ENCODE assay signal across 20 mouse cellular contexts in the genomic region with DNA sequence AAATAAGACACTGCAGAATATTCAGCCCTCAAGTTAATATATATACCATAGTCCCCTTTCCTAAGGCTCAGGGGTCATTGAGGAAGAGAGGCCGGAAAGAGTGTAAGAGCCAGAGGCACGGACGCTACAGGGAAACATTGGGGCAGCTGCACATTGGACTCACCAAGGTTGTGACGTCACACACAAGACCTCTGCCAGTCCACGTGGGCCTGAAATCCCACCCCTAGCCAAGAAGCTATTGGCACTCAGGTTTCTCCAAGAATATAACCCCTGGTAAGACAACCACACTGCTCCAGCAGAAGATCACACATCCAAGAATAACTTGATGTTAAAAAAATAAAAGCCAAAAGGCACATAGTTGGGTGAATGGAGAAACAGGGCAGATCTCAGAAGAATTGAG.
A peak's percentile ranks its signal among the peaks of the same experiment; 100 is the strongest.
DNase-seq lines count a peak whose midpoint lies in the region; ATAC-seq lines count a peak whose summit lies in the region.
"Had no signal": no experiment of that assay in that cellular context is flagged by ENCODE, and none has a peak within 500 bp of the region (broad histone marks: within the 10 kb centered on the region; RNA-seq: fewer than 3 reads in every experiment).

No protein-coding gene starts in this region.

- WGBS in midbrain, embryonic 11.5 days = 90% methylated on average over 5 of the region's 5 CpGs
- WGBS in midbrain, embryonic 10.5 days = 90% methylated on average over 5 of the region's 5 CpGs

- no peaks in the 10 kb centered on the region for H3K27me3 ChIP-seq in midbrain, embryonic 11.5 days (ENCODE audit: control insufficient read depth, insufficient read depth, low read length)
- H3K27me3 ChIP-seq in midbrain, embryonic 10.5 days (ENCODE audit: low read depth, poor library complexity, severe bottlenecking) = no peaks in the 10 kb centered on the region
- H3K27me3 ChIP-seq: embryonic facial prominence, embryonic 13.5 days; forebrain, embryonic 12.5 days had no signal

- DNase-seq in cerebellum, postnatal 14 days = peak; percentile 57 to 72
- DNase-seq in cerebellum, adult 9-11 months = no peak
- peak; percentile 54 for DNase-seq in midbrain, embryonic 11.5 days (ENCODE audit: low spot score, missing footprints)
- no peak for DNase-seq in midbrain, embryonic 10.5 days (ENCODE audit: low spot score)
- DNase-seq in gastrocnemius, postnatal 36 days = peak; percentile 41
- DNase-seq in layer of hippocampus, postnatal 36 days = no peak
- DNase-seq in layer of hippocampus, adult 9-11 months = no peak
- DNase-seq: adrenal gland, adult 2 months; adrenal gland, postnatal 25 days; cerebellum, adult 2 months; cerebellum, postnatal 36 days; heart, adult 2 months had no signal

- no peaks in the 10 kb centered on the region for H3K36me3 ChIP-seq in midbrain, embryonic 11.5 days (ENCODE audit: control insufficient read depth, insufficient read depth, low read length)
- H3K36me3 ChIP-seq in midbrain, embryonic 10.5 days = no peaks in the 10 kb centered on the region
- H3K36me3 ChIP-seq: embryonic facial prominence, embryonic 13.5 days; forebrain, embryonic 12.5 days; hindbrain, embryonic 10.5 days had no signal

- no peaks in the 10 kb centered on the region for H3K4me1 ChIP-seq in midbrain, embryonic 11.5 days (ENCODE audit: control insufficient read depth, insufficient read depth, low read length)
- peaks cover 13% of the 10 kb centered on the region for H3K4me1 ChIP-seq in midbrain, embryonic 10.5 days

- no peak overlapping the region for H3K9ac ChIP-seq in midbrain, embryonic 11.5 days (ENCODE audit: low read length)
- H3K9ac ChIP-seq: embryonic facial prominence, embryonic 13.5 days; forebrain, embryonic 12.5 days; hindbrain, embryonic 14.5 days had no signal

- no peaks in the 10 kb centered on the region for H3K9me3 ChIP-seq in midbrain, embryonic 11.5 days (ENCODE audit: control insufficient read depth, low read length)
- H3K9me3 ChIP-seq in midbrain, embryonic 10.5 days (replicated peaks) = no peaks in the 10 kb centered on the region
- H3K9me3 ChIP-seq: embryonic facial prominence, embryonic 13.5 days; forebrain, embryonic 12.5 days; hindbrain, embryonic 10.5 days had no signal

- H3K27ac ChIP-seq in midbrain, embryonic 11.5 days (ENCODE audit: low read depth, low read length) = no peak overlapping the region
- H3K27ac ChIP-seq in midbrain, embryonic 10.5 days (replicated peaks) = no peak overlapping the region
- H3K27ac ChIP-seq: embryonic facial prominence, embryonic 13.5 days; forebrain, embryonic 12.5 days; heart, adult 2 months; hindbrain, embryonic 10.5 days; hindbrain, embryonic 14.5 days had no signal

- no peak overlapping the region for H3K4me3 ChIP-seq in midbrain, embryonic 11.5 days (ENCODE audit: low read depth, low read length)
- H3K4me3 ChIP-seq in midbrain, embryonic 10.5 days = no peak overlapping the region
- H3K4me3 ChIP-seq: embryonic facial prominence, embryonic 13.5 days; forebrain, embryonic 12.5 days; heart, adult 2 months; hindbrain, embryonic 10.5 days had no signal

- H3K4me2 ChIP-seq in midbrain, embryonic 11.5 days = no peak overlapping the region
- H3K4me2 ChIP-seq: embryonic facial prominence, embryonic 13.5 days; forebrain, embryonic 12.5 days; heart, embryonic 11.5 days; hindbrain, embryonic 14.5 days had no signal

- ATAC-seq in midbrain, embryonic 11.5 days (ENCODE audit: low FRiP score) = no peak
- ATAC-seq: activated CD4-positive, CD25-positive, alpha-beta regulatory T cell, adult 4 months; forebrain, embryonic 16.5 days; intestine, embryonic 16.5 days had no signal

- intact Hi-C loops in gastrocnemius, postnatal 36 days (cut with DNase I) = loop anchor here (10.0 kb wide), 1 partner anchor 1121 kb away; no protein-coding TSS in a partner anchor

Comparison
In these comparisons a context has a peak if more than half of its experiments do, and no peak if none do; other contexts are left out.
1. DNase-seq: peak in cerebellum, postnatal 14 days (2 of 2), midbrain, embryonic 11.5 days (single experiment) and gastrocnemius, postnatal 36 days (2 of 2); none in cerebellum, adult 9-11 months (single experiment), midbrain, embryonic 10.5 days (single experiment), layer of hippocampus, postnatal 36 days (0 of 2) and layer of hippocampus, adult 9-11 months (single experiment).